Mouse (Mus musculus) brain, embryonic 14.5 days (tissue): ENCODE data around the gene Grk6. TPM values are rescaled to one million over a fixed set of nuclear protein-coding genes. Genes with fewer than 3 reads are reported as not detected.

Experiments used
- DNase-seq: peaks from one replicate; pipeline ENCODE4 v3.0.0-alpha.2; 2011; ENCODE audit warnings: low read depth
- CTCF ChIP-seq: fragments of 200-500 bp; IDR thresholded peaks from 2 replicates; pipeline ENCODE4 v1.5.1; 2012; ENCODE audit warnings: inconsistent platforms, mild to moderate bottlenecking, moderate library complexity, borderline replicate concordance; ENCODE audit not compliant: insufficient read depth, insufficient read length; ENCODE audit errors: extremely low read depth
- POLR2A ChIP-seq: fragments of 200-500 bp; IDR thresholded peaks from 2 replicates; pipeline ENCODE4 v1.6.1; 2012; ENCODE audit warnings: mild to moderate bottlenecking, inconsistent platforms, borderline replicate concordance; ENCODE audit not compliant: poor library complexity, insufficient read depth, insufficient read length, severe bottlenecking; ENCODE audit errors: extremely low read depth
- polyA plus RNA-seq: library from polyadenylated mRNA; depleted of rRNA; stranded (reverse); fragments of >200 nt; gene quantifications from 2 replicates; pipeline ENCODE4 v1.2.3, GENCODE M21; 2012

The Grk6 gene
- polyA plus RNA-seq, 1 experiment, result 79.6 TPM

GRCm38 (mm10) chr13:55479929-55480328 is 35.1 kb downstream of the Grk6 start:
- DNase-seq, result no peak
- TF ChIP-seq CTCF (no peak), POLR2A (no peak)

GRCm38 (mm10) chr13:55482542-55482941 is 37.7 kb downstream of the Grk6 start:
- no peak for TF ChIP-seq POLR2A
- peak; percentile 0; the same call in 1 of the 2 replicates for TF ChIP-seq CTCF
- no peak for DNase-seq

GRCm38 (mm10) chr13:55483071-55483470 is 38.2 kb downstream of the Grk6 start:
- TF ChIP-seq CTCF (no peak), POLR2A (no peak)
- DNase-seq, result no peak

GRCm38 (mm10) chr13:55483593-55483992 is 38.7 kb downstream of the Grk6 start:
- no peak for TF ChIP-seq CTCF
- TF ChIP-seq POLR2A, result no peak
- peak; percentile 98 for DNase-seq

GRCm38 (mm10) chr13:55484520-55485088 is 39.7 kb downstream of the Grk6 start:
- peak; percentile 70 for DNase-seq
- no peak for TF ChIP-seq POLR2A
- no peak for TF ChIP-seq CTCF

- no peak for DNase-seq
- TF ChIP-seq CTCF, result peak; percentile 13; the same call in 1 of the 2 replicates
- TF ChIP-seq POLR2A, result no peak
Observed at GRCm38 (mm10) chr13:55486029-55486794, 41.3 kb downstream of the Grk6 start.

- peak; percentile 20; the same call in 1 of the 2 replicates for TF ChIP-seq POLR2A
- TF ChIP-seq CTCF, result no peak
- DNase-seq, result peak; percentile 79
Observed at GRCm38 (mm10) chr13:55486916-55487577, 42.2 kb downstream of the Grk6 start.

- no peak for TF ChIP-seq CTCF
- peak; percentile 85 for TF ChIP-seq POLR2A
- peak; percentile 86 for DNase-seq
Observed at GRCm38 (mm10) chr13:55487578-55488498, 43.0 kb downstream of the Grk6 start, which contains the start of gene Dbn1. Gene Dbn1 (minus strand): TSS chr13:55488111.

- no peak for TF ChIP-seq POLR2A
- no peak for TF ChIP-seq CTCF
- peak; percentile 44 for DNase-seq
Observed at GRCm38 (mm10) chr13:55494257-55494656, 49.4 kb downstream of the Grk6 start.

- peak; percentile 81 for DNase-seq
- no peak for TF ChIP-seq CTCF
- no peak for TF ChIP-seq POLR2A
Observed at GRCm38 (mm10) chr13:55494883-55495621, 50.2 kb downstream of the Grk6 start.
